Mouse (Mus musculus) liver, embryonic 12.5 days (tissue): Measurements from ENCODE around the gene Col4a4. TPM values are rescaled to one million over a fixed set of nuclear protein-coding genes. Genes with fewer than 3 reads are reported as not detected.

Experiments used
- ATAC-seq: fragments of 200-750 bp; cut with Nextera tagmentation; 2 replicates; pipeline ENCODE4 v1.8.0; 2017; ENCODE audit warnings: moderate number of reproducible peaks, mild to moderate bottlenecking, moderate library complexity
- H3K27ac ChIP-seq: fragments of 300-500 bp; sonication (generic); 2 replicates; pipeline ENCODE4 v1.5.1; 2016; ENCODE audit warnings: mild to moderate bottlenecking
- H3K27me3 ChIP-seq: fragments of 300-500 bp; sonication (generic); replicated peaks from 2 replicates; pipeline ENCODE4 v1.6.1; 2016; ENCODE audit warnings: mild to moderate bottlenecking, moderate library complexity
- H3K36me3 ChIP-seq: fragments of 300-500 bp; sonication (generic); 2 replicates; pipeline ENCODE4 v1.6.1; 2016; ENCODE audit warnings: mild to moderate bottlenecking, moderate library complexity
- H3K4me1 ChIP-seq: fragments of 300-500 bp; sonication (generic); 2 replicates; pipeline ENCODE4 v1.6.1; 2016
- H3K4me2 ChIP-seq: fragments of 300-500 bp; sonication (generic); 2 replicates; pipeline ENCODE4 v1.6.1; 2016; ENCODE audit warnings: mild to moderate bottlenecking, moderate library complexity
- H3K4me3 ChIP-seq: fragments of 300-500 bp; sonication (generic); 2 replicates; pipeline ENCODE4 v1.5.1; 2016; ENCODE audit warnings: mild to moderate bottlenecking, moderate library complexity
- H3K9ac ChIP-seq: fragments of 300-500 bp; sonication (generic); 2 replicates; pipeline ENCODE4 v1.6.1; 2016; ENCODE audit warnings: mild to moderate bottlenecking, moderate library complexity
- H3K9me3 ChIP-seq: fragments of 300-500 bp; sonication (generic); replicated peaks from 2 replicates; pipeline ENCODE4 v1.6.1; 2016; ENCODE audit warnings: mild to moderate bottlenecking, moderate library complexity
- WGBS: fragments of 180-500 bp; shearing (Covaris S2); methylation state at CpG from one replicate; pipeline ENCODE4 v1.1.7; 2016; ENCODE audit not compliant: insufficient replicate concordance; 5-methylcytosine and 5-hydroxymethylcytosine counted together
- polyA plus RNA-seq: library from polyadenylated mRNA; unstranded; fragments of >200 nt; fragmentation: Nextera tagmentation; extraction: Ambion mirVana; gene quantifications from 2 replicates; pipeline ENCODE4 v1.2.1, GENCODE M21; 2016

The Col4a4 gene
- polyA plus RNA-seq, 1 experiment from 2014 or later: 0.02 TPM

DNA sequence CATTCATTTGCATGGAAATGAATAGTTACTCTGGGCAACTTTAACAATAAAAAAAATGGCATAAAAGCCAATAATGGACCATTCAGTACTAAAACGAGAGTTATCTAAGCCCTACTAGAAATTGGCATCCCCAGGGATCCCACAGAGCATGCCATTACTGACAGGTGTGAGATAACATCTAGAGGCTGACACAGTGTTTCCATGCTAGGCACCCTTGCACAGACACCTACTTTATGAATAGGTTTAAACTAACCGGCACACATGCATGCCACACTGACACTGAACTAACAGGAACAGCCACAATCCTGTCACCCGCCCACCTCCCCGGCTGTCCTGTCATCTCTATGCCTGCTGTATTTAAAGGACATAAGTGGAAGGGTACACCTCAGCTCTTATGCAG, 58.7 kb downstream of the Col4a4 start:
- H3K27me3 ChIP-seq: no peaks in the 10 kb centered on the region
- no peak for ATAC-seq
- no peak overlapping the region for H3K27ac ChIP-seq
- no peaks in the 10 kb centered on the region for H3K4me1 ChIP-seq
- H3K4me3 ChIP-seq: no peak overlapping the region
- WGBS: 75% methylated on average over 4 of the region's 4 CpGs
- no peak overlapping the region for H3K9ac ChIP-seq
- H3K4me2 ChIP-seq: no peak overlapping the region
- H3K9me3 ChIP-seq: no peaks in the 10 kb centered on the region
- no peaks in the 10 kb centered on the region for H3K36me3 ChIP-seq

GRCm38 (mm10) chr1:82491954-82492353, 94.7 kb downstream of the Col4a4 start:
- Histone ChIP-seq H3K27ac (no peak overlapping the region), H3K27me3 (no peaks in the 10 kb centered on the region), H3K9ac (no peak overlapping the region), H3K36me3 (no peaks in the 10 kb centered on the region), H3K9me3 (no peaks in the 10 kb centered on the region), H3K4me1 (no peaks in the 10 kb centered on the region), H3K4me3 (no peak overlapping the region), H3K4me2 (no peak overlapping the region)
- WGBS: 74% methylated on average over 2 of the region's 2 CpGs
- ATAC-seq: no peak

DNA sequence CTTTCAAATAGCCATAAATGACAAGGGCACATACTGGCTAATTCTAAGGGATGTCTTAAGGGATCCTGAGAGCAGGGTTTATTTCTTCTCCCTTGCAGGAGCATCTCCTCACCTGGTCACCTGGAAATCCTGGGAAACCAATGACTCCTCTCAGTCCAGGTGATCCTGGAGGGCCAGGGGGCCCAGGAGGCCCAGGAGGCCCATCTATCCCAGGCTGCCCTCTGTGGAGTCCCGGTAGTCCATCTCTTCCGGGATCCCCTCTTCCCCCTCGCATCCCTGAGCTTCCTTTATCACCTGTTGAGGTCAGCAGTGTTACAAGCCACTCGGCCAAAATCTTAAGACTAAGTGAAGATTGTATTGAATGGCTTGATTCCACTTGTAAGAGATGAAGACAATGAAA, 100.3 kb downstream of the Col4a4 start:
- no peaks in the 10 kb centered on the region for H3K9me3 ChIP-seq
- no peaks in the 10 kb centered on the region for H3K4me1 ChIP-seq
- no peak for ATAC-seq
- no peak overlapping the region for H3K9ac ChIP-seq
- WGBS: 63% methylated on average over 4 of the region's 4 CpGs
- no peak overlapping the region for H3K4me3 ChIP-seq
- H3K27ac ChIP-seq: no peak overlapping the region
- no peak overlapping the region for H3K4me2 ChIP-seq
- no peaks in the 10 kb centered on the region for H3K27me3 ChIP-seq
- H3K36me3 ChIP-seq: no peaks in the 10 kb centered on the region

- H3K9ac ChIP-seq: no peak overlapping the region
- no peak for ATAC-seq
- H3K9me3 ChIP-seq: no peaks in the 10 kb centered on the region
- H3K4me1 ChIP-seq: no peaks in the 10 kb centered on the region
- H3K4me2 ChIP-seq: no peak overlapping the region
- no peak overlapping the region for H3K27ac ChIP-seq
- WGBS: 64% methylated on average over 7 of the region's 7 CpGs
- H3K4me3 ChIP-seq: no peak overlapping the region
- no peaks in the 10 kb centered on the region for H3K27me3 ChIP-seq
- H3K36me3 ChIP-seq: no peaks in the 10 kb centered on the region
Measured at GRCm38 (mm10) chr1:82482371-82482770, 104.3 kb downstream of the Col4a4 start.

GRCm38 (mm10) chr1:82479696-82480487, 106.8 kb downstream of the Col4a4 start:
- Histone ChIP-seq H3K27ac (no peak overlapping the region), H3K9me3 (no peaks in the 10 kb centered on the region), H3K36me3 (no peaks in the 10 kb centered on the region), H3K4me3 (no peak overlapping the region), H3K27me3 (no peaks in the 10 kb centered on the region), H3K4me1 (no peaks in the 10 kb centered on the region), H3K4me2 (no peak overlapping the region), H3K9ac (no peak overlapping the region)
- no peak for ATAC-seq
- WGBS: 73% methylated on average over 12 of the region's 12 CpGs

- Histone ChIP-seq H3K9ac (no peak overlapping the region), H3K27ac (no peak overlapping the region), H3K36me3 (no peaks in the 10 kb centered on the region), H3K4me1 (no peaks in the 10 kb centered on the region), H3K9me3 (no peaks in the 10 kb centered on the region), H3K4me3 (no peak overlapping the region), H3K27me3 (no peaks in the 10 kb centered on the region), H3K4me2 (no peak overlapping the region)
- no peak for ATAC-seq
- WGBS: 50% methylated on average over 9 of the region's 9 CpGs
Measured at GRCm38 (mm10) chr1:82476746-82477145, 109.9 kb downstream of the Col4a4 start.

DNA sequence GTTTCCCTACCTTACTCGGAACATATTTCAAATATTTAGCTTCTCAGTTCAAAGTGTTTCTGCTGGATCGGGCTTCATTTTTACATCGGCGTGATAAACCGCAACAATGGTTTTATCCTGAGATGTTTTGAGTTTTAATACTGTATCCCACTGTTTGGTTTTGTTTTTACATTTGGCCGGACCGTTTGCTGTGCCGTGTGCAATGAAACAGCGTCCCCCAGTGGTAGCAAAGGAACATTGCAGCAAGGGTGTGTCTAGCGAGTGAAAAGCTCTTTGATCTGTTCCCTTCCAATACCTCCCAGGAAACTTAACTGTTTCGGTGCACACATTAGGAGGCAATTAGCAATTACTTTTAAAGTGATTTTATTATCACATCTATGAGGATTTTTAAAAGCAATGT, 110.4 kb downstream of the Col4a4 start:
- Histone ChIP-seq H3K4me1 (no peaks in the 10 kb centered on the region), H3K9me3 (no peaks in the 10 kb centered on the region), H3K36me3 (no peaks in the 10 kb centered on the region), H3K27me3 (no peaks in the 10 kb centered on the region), H3K4me2 (no peak overlapping the region), H3K27ac (no peak overlapping the region), H3K9ac (no peak overlapping the region), H3K4me3 (no peak overlapping the region)
- 53% methylated on average over 11 of the region's 11 CpGs for WGBS
- ATAC-seq: no peak

GRCm38 (mm10) chr1:82475821-82476220, 110.8 kb downstream of the Col4a4 start:
- Histone ChIP-seq H3K27ac (no peak overlapping the region), H3K9me3 (no peaks in the 10 kb centered on the region), H3K4me2 (no peak overlapping the region), H3K4me3 (no peak overlapping the region), H3K4me1 (no peaks in the 10 kb centered on the region), H3K9ac (no peak overlapping the region), H3K27me3 (no peaks in the 10 kb centered on the region), H3K36me3 (no peaks in the 10 kb centered on the region)
- no peak for ATAC-seq
- WGBS: 72% methylated on average over 4 of the region's 4 CpGs

DNA sequence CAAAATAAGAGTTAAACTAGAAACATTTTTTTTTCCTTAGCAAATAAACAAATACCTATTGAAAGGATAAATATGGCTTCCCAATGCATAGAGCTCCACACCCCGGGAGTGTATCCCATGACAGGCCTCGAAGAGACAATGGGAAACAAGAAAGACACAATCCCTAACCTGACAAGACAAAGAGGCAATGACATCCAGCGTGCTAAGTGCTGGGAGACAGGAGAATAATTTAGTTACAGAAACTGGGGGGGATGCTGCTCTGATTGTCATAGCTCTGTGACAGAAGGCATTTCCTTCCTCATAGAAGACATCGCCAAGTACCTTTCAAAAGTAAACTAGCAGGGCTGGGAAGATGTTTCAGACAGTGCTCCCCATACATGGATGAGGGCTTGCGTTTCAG, 111.4 kb downstream of the Col4a4 start:
- H3K36me3 ChIP-seq: no peaks in the 10 kb centered on the region
- H3K9ac ChIP-seq: no peak overlapping the region
- H3K4me2 ChIP-seq: no peak overlapping the region
- H3K4me1 ChIP-seq: no peaks in the 10 kb centered on the region
- H3K27ac ChIP-seq: no peak overlapping the region
- ATAC-seq: no peak
- WGBS: 63% methylated on average over 5 of the region's 5 CpGs
- no peaks in the 10 kb centered on the region for H3K9me3 ChIP-seq
- H3K4me3 ChIP-seq: no peak overlapping the region
- H3K27me3 ChIP-seq: no peaks in the 10 kb centered on the region

DNA sequence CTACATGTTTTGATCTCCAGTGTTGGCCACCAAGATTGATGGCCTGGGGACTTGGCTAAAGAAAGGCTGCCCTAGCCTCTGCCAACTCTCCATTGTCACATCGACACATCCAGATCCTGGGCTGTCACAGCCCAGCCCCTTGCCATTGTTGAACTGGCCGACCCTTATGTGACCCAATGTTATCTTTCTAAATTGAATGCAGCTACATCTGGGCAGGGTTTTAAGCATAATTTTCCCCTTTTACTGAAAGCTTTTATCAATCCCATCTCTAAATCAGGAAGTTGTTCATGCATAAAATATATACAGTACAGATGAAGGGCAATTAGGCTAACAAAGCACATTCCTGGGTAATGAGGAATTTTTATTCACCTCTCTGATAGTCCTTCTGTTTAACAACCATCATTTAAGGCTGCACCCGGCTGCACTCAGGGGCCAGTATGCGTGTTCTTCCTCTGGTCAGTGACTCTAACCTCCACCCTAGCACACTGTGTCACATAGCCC, 112.1 kb downstream of the Col4a4 start:
- no peaks in the 10 kb centered on the region for H3K9me3 ChIP-seq
- H3K4me3 ChIP-seq: no peak overlapping the region
- no peak overlapping the region for H3K9ac ChIP-seq
- no peaks in the 10 kb centered on the region for H3K4me1 ChIP-seq
- ATAC-seq: no peak
- no peaks in the 10 kb centered on the region for H3K27me3 ChIP-seq
- H3K36me3 ChIP-seq: no peaks in the 10 kb centered on the region
- 57% methylated on average over 4 of the region's 4 CpGs for WGBS
- H3K4me2 ChIP-seq: no peak overlapping the region
- no peak overlapping the region for H3K27ac ChIP-seq

GRCm38 (mm10) chr1:82473467-82473866, 113.2 kb downstream of the Col4a4 start:
- Histone ChIP-seq H3K4me3 (no peak overlapping the region), H3K36me3 (no peaks in the 10 kb centered on the region), H3K4me2 (no peak overlapping the region), H3K27me3 (no peaks in the 10 kb centered on the region), H3K27ac (no peak overlapping the region), H3K9me3 (no peaks in the 10 kb centered on the region), H3K9ac (no peak overlapping the region), H3K4me1 (no peaks in the 10 kb centered on the region)
- ATAC-seq: no peak

GRCm38 (mm10) chr1:82470516-82471225, 116.0 kb downstream of the Col4a4 start:
- ATAC-seq: no peak
- no peak overlapping the region for H3K4me3 ChIP-seq
- H3K9ac ChIP-seq: no peak overlapping the region
- H3K27me3 ChIP-seq: no peaks in the 10 kb centered on the region
- H3K4me1 ChIP-seq: no peaks in the 10 kb centered on the region
- no peaks in the 10 kb centered on the region for H3K9me3 ChIP-seq
- no peaks in the 10 kb centered on the region for H3K36me3 ChIP-seq
- H3K27ac ChIP-seq: no peak overlapping the region
- no peak overlapping the region for H3K4me2 ChIP-seq
- 65% methylated on average over 10 of the region's 10 CpGs for WGBS
